Mouse (Mus musculus): Measurements from ENCODE around the gene Car2. TPM values are rescaled to one million over a fixed set of nuclear protein-coding genes. Genes with fewer than 3 reads are reported as not detected.

Car2 gene
- polyA plus RNA-seq, 1 experiment, result 437 TPM

- Histone ChIP-seq H3K4me1 (ENCODE audit: control insufficient read depth, insufficient read depth, low read length) (no peaks in the 10 kb centered on the region), H3K4me3 (ENCODE audit: insufficient read depth, low read length) (no peak overlapping the region), H3K27ac (ENCODE audit: insufficient read depth, low read length) (no peak overlapping the region)
- no peak for TF ChIP-seq CTCF (IDR thresholded peaks at IDR 0.05; ENCODE audit: extremely low read depth, insufficient read depth, low read length)
- no peak for TF ChIP-seq POLR2A (IDR thresholded peaks at IDR 0.05; ENCODE audit: extremely low read depth, insufficient read depth, low read length)
These were observed 24.3 kb upstream of the Car2 start for GRCm38 (mm10) chr3:14861787-14862186.

GRCm38 (mm10) chr3:14862654-14863021, 23.4 kb upstream of the Car2 start:
- TF ChIP-seq POLR2A (IDR thresholded peaks at IDR 0.05; ENCODE audit: extremely low read depth, insufficient read depth, low read length) (no peak), CTCF (IDR thresholded peaks at IDR 0.05; ENCODE audit: extremely low read depth, insufficient read depth, low read length) (no peak)
- Histone ChIP-seq H3K4me3 (ENCODE audit: insufficient read depth, low read length) (peak overlapping the region; percentile 8; the same call in 1 of the 2 replicates), H3K4me1 (ENCODE audit: control insufficient read depth, insufficient read depth, low read length) (no peaks in the 10 kb centered on the region), H3K27ac (ENCODE audit: insufficient read depth, low read length) (no peak overlapping the region)

- no peaks in the 10 kb centered on the region for H3K4me1 ChIP-seq (ENCODE audit: control insufficient read depth, insufficient read depth, low read length)
- H3K27ac ChIP-seq (ENCODE audit: insufficient read depth, low read length), result no peak within 1 kb of the TSS
- TF ChIP-seq POLR2A (IDR thresholded peaks at IDR 0.05; ENCODE audit: extremely low read depth, insufficient read depth, low read length) (no peak), CTCF (IDR thresholded peaks at IDR 0.05; ENCODE audit: extremely low read depth, insufficient read depth, low read length) (no peak)
- peak within 1 kb of the TSS; percentile 8; the same call in 1 of the 2 replicates for H3K4me3 ChIP-seq (ENCODE audit: insufficient read depth, low read length)
These were observed 22.9 kb upstream of the Car2 start, which contains the start of gene Car3 for GRCm38 (mm10) chr3:14863022-14863711. Gene Car3, plus strand, starts transcription at chr3:14863512.

- Histone ChIP-seq H3K27ac (ENCODE audit: insufficient read depth, low read length) (no peak overlapping the region), H3K4me1 (ENCODE audit: control insufficient read depth, insufficient read depth, low read length) (no peaks in the 10 kb centered on the region), H3K4me3 (ENCODE audit: insufficient read depth, low read length) (no peak overlapping the region)
- TF ChIP-seq CTCF (IDR thresholded peaks at IDR 0.05; ENCODE audit: extremely low read depth, insufficient read depth, low read length) (no peak), POLR2A (IDR thresholded peaks at IDR 0.05; ENCODE audit: extremely low read depth, insufficient read depth, low read length) (no peak)
These were observed 22.2 kb upstream of the Car2 start for GRCm38 (mm10) chr3:14863922-14864321.

- H3K4me1 ChIP-seq (ENCODE audit: control insufficient read depth, insufficient read depth, low read length), result no peaks in the 10 kb centered on the region
- no peak overlapping the region for H3K4me3 ChIP-seq (ENCODE audit: insufficient read depth, low read length)
- H3K27ac ChIP-seq (ENCODE audit: insufficient read depth, low read length), result no peak overlapping the region
- TF ChIP-seq CTCF (IDR thresholded peaks at IDR 0.05; ENCODE audit: extremely low read depth, insufficient read depth, low read length) (no peak), POLR2A (IDR thresholded peaks at IDR 0.05; ENCODE audit: extremely low read depth, insufficient read depth, low read length) (no peak)
These were observed 20.1 kb upstream of the Car2 start for GRCm38 (mm10) chr3:14865941-14866340.

- peak; percentile 55 for TF ChIP-seq CTCF (IDR thresholded peaks at IDR 0.05; ENCODE audit: extremely low read depth, insufficient read depth, low read length)
- no peak for TF ChIP-seq POLR2A (IDR thresholded peaks at IDR 0.05; ENCODE audit: extremely low read depth, insufficient read depth, low read length)
- Histone ChIP-seq H3K4me1 (ENCODE audit: control insufficient read depth, insufficient read depth, low read length) (no peaks in the 10 kb centered on the region), H3K4me3 (ENCODE audit: insufficient read depth, low read length) (no peak overlapping the region), H3K27ac (ENCODE audit: insufficient read depth, low read length) (no peak overlapping the region)
These were observed 16.3 kb upstream of the Car2 start for GRCm38 (mm10) chr3:14869779-14870178.

- no peak for TF ChIP-seq CTCF (IDR thresholded peaks at IDR 0.05; ENCODE audit: extremely low read depth, insufficient read depth, low read length)
- TF ChIP-seq POLR2A (IDR thresholded peaks at IDR 0.05; ENCODE audit: extremely low read depth, insufficient read depth, low read length), result no peak
- H3K27ac ChIP-seq (ENCODE audit: insufficient read depth, low read length), result no peak overlapping the region
- H3K4me3 ChIP-seq (ENCODE audit: insufficient read depth, low read length), result no peak overlapping the region
- H3K4me1 ChIP-seq (ENCODE audit: control insufficient read depth, insufficient read depth, low read length), result no peaks in the 10 kb centered on the region
These were observed 15.5 kb upstream of the Car2 start for GRCm38 (mm10) chr3:14870528-14870927.

- TF ChIP-seq CTCF (IDR thresholded peaks at IDR 0.05; ENCODE audit: extremely low read depth, insufficient read depth, low read length) (no peak), POLR2A (IDR thresholded peaks at IDR 0.05; ENCODE audit: extremely low read depth, insufficient read depth, low read length) (no peak)
- Histone ChIP-seq H3K27ac (ENCODE audit: insufficient read depth, low read length) (no peak overlapping the region), H3K4me3 (ENCODE audit: insufficient read depth, low read length) (no peak overlapping the region), H3K4me1 (ENCODE audit: control insufficient read depth, insufficient read depth, low read length) (no peaks in the 10 kb centered on the region)
These were observed 14.7 kb upstream of the Car2 start for GRCm38 (mm10) chr3:14871386-14871785.

- Histone ChIP-seq H3K27ac (ENCODE audit: insufficient read depth, low read length) (no peak overlapping the region), H3K4me1 (ENCODE audit: control insufficient read depth, insufficient read depth, low read length) (no peaks in the 10 kb centered on the region), H3K4me3 (ENCODE audit: insufficient read depth, low read length) (no peak overlapping the region)
- peak; percentile 18; the same call in 1 of the 2 replicates for TF ChIP-seq CTCF (IDR thresholded peaks at IDR 0.05; ENCODE audit: extremely low read depth, insufficient read depth, low read length)
- no peak for TF ChIP-seq POLR2A (IDR thresholded peaks at IDR 0.05; ENCODE audit: extremely low read depth, insufficient read depth, low read length)
These were observed 11.6 kb upstream of the Car2 start for GRCm38 (mm10) chr3:14874402-14875040.

Measured in cortical plate, adult 2 months (tissue).